Mouse (Mus musculus): ENCODE data around the gene Retn.

Retn gene

DNA sequence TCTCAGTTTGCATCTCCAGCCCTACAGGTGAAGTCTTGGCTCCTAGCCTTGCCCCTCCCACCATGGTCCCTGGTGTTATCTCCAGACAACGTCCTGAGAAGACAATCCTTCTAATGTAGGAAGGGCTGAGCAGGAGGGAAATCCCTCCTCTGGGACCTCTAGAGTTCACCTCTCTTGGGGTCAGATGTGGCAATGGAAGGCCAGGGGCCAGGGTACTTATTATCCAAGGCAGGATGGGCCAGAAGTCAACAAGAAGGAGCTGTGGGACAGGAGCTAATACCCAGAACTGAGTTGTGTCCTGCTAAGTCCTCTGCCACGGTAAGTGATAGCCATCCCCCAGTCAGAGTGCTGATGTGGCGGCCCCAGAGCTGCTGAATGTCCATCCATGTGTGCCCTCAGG lies at the start of gene Retn:
Retn (plus strand) TSS at position 245 of the 400 bp plus-strand sequence.
- no peak for DNase-seq

DNA sequence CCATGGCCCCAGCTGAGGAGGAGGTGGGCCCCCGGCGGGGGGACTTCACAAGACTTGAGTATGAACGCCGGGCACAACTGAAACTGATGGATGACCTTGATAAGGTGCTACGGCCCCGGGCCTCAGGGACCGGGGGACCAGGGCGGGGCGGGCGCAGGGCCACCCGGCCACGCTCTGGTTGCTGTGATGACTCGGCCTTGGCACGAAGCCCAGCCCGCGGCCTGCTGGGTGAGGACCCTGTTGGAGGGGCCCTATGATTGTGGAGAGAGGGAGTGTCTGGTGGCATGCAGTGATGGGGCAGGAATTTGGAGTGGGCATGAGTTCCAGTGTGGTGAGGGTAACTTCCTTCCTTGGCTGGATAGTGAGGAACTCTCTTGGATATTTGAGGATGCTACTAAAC lies 49.0 kb upstream of the Retn start:
- peak in 1 of 2 experiments; percentile 61 for DNase-seq

DNA sequence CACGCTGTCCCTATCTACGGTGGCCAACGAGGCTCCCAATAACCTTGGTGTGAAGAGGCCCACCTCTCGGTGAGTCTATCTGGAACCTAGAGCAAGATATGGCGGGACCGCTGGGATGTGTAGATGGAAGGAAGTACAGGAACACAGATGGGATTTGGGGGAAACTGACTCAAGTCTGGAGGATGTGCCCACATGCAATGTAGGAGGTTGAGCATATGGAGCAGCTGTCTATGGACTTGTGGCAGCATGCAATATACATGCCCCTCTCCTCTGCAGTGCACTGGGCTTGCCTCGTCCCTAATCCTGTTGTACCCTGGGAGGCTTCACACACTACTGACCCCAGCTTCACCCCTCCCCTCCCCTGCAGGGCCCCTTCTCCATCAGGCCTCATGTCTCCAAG lies 47.7 kb upstream of the Retn start:
- DNase-seq: no peak

DNA sequence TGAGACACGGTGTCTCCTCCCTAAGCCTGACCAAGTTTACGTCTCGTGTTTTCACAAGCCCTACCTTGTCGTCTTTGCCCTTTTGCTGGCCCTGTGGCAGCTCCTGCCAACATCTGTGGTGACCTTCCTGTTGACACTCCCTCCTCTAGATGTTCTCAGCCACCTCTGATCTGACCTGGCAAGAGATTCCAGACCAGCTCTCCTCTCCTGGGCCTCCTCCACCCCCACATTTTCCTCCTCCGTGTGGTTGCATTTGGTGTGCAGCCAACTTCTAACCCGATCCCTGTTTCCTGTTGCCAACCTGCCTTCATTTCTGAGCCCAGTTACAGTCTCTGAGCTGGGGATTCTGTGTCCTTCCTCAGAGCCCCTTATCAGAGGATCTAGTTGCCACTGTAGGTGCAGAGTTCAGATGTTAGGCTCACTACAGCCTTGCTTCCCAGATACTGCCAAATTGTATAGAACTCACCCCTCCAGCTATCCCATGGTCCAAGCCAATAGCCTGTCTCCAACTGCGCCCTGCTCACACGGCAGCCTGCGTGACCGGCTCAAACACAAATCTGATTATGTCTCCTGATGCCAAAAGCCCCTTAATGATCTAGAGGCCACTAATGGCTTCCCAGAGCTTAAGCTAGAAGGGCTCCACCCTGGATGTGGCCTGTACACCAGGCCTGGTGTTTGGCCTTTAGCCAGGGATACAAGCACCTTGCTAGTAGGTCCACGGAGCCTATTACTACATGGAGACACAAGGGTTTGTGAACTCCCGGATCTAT lies 46.3 kb upstream of the Retn start:
- peak; percentile 53 to 59 for DNase-seq

DNA sequence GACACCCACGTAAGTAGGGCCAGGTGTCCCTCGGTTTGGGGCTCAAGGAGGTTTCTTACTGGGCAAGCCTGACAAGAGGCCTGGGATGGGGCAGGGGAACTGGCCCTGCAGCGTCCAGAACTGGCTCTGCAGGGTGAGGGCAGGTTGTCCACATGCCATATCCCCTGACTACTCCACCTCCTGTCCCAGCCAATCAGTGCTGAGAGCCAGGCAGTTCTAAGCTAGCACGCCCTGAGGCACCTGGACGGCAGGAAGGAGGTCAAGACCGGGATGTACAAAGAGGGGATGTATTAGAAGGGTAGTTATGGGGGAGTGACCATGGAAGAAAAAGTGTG lies 45.8 kb upstream of the Retn start:
- peak; percentile 77 to 83 for DNase-seq

DNA sequence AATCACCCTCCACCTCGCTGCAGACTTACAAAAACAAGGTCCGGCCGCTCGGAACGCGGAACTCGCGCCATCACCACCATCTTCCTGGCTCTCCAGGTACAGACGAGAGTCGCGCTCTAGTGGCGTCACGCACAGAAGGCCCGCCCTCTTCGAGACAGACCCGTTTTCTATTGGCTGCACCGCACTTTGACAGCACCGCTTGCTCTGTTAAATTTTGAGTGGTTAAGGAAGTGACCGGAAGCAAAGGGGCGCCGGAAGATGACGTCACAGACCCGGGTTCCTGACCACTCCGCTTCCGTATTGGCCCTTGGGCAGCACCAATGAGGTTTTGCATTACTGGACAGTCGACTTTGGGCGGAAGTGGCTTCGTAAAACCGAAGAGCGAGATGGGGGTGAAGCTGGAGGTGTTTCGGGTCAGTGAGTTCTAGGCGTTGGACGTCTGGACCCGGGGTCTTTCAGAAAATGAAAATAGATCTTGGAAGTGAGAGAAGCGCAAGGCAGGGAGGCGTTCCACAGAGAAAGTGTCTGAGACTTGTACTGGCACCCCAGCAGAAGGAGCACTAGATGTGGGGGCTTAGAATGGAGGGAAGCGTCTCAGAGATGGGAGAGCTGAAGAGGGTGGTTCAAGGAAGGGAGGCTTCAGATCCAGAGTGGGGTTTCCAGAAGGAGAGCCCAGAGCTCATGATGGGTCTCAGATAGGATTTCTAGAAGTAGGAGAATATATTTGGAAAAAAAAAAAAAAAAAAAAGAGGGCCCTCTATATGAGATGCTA lies 34.2 kb upstream of the Retn start, which contains the start of the genes Xab2 and Pet100:
Xab2 (minus strand) TSS at position 118 of the 772 bp plus-strand sequence.
Pet100 (plus strand) TSS at position 350 of the 772 bp plus-strand sequence.
- DNase-seq: peak; percentile 99

DNA sequence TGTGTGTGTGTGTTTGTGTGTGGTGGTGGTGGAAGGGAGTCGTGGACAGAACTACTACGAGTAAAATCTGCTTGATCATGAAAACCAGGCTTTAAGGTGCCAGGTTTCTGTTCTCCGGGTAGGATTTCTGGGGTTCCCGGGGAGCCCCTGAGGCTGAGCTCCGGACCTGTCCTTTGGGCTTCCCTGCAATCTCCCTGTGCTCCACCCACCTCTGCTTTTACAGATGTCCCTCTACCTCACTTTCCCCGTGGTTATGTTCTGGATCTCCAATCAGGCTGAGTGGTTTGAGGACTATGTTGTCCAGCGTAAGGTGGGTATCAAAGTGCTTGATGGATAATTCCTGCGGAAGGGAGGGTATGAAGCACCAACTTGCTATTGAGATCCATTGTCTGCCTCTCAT lies 33.5 kb upstream of the Retn start:
- no peak for DNase-seq

DNA sequence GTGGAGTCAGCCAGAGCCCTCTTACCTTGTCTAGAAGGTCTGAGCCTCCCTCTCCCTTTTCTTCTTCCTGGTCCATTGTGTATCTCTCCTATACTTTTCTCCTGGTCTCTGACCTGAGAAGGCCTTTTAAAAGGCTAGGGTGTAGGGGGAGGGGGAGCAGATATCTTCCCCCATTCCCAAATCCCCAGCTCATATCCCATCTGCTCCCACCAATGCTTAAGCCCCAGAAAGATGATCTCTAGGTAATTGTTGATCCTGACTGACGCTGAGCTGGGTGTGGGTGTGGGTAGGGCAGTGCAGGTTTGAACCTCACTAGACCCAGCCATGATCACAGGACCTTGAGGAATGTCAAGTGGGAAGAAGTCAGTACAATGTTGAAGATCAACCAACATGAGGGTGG lies 30.1 kb upstream of the Retn start, which contains the start of gene Pcp2:
Pcp2 (minus strand) TSS at position 101 of the 400 bp plus-strand sequence.
- no peak for DNase-seq

DNA sequence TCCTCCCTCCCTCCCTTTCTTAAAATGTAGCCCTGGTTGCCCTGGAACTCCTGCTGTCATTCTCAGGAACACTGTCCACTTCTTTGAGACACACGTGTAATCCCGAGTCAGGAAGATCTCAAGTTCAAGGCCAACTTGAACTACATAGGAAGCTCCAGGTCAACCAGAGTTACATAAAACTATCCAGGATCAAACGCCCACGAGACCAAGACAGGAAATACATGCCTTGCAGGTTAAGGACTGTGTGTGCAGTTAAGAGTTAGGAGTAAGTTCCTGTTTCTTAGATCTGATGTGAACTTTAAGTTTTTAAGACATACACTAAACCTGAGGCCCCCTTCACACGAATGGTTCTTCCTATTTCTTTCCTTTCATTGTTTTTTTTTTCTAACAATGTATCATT lies 28.6 kb upstream of the Retn start:
- DNase-seq: no peak

DNA sequence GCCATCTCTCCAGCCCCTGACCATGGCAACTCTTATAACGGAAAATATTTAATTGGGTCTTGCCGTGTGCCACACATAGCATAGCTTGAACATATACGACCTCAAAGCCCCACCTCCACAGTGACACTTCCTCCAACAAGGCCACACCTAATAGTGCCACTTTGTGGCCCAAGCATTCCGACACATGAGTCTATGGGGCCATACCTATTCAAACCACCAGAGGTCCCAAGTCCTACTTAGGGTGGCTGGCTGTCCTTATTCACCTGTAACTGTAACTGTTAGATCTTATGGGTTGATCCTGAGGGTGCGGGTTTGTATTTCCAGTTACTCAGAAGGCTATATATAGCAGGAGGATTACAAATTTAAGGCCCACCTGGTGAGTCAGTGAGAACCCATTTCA lies 27.6 kb upstream of the Retn start:
- peak; percentile 45 to 71 for DNase-seq

DNA sequence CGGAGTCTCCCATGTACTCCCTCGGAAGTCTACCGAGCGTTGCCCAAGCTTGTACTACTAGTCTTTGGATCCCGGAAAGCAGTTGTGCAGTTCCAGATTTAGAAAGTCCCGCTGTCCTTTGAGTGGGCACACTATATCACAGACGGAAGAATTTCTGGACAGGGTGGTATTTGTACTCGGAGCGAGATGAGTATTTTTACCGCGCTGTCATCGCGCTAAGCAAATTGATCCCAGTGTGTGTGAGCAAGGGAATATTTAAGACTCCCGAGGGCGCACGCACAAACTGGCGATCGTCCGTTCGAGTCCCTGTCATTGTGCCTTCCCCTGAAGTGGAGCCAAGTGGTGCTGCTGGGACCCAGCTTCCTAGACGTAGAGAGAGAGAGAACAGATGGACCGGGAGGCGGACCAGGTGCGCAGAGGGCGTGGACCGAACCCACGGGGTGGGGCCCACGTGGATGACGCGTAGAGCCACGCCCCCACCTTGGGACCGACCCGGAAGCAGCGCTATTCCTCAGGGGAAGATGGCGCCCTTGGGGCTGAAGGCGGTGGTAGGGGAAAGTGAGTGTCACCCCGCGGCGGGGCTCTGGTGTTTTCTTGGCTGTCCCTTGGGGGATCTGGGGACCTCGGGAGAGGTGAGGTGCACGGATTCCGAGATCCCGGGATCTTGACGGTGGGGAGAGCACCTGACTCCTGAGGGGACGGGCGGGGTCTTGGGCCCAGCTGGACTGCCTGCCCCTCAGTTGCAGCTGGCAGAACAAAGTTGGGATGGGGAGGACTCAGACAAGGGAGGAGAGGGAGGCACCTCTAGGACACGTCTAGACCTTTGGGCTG lies 24.7 kb upstream of the Retn start, which contains the start of gene Stxbp2:
Stxbp2 (plus strand) TSS at position 309 of the 831 bp plus-strand sequence.
- DNase-seq: peak; percentile 91 to 94

DNA sequence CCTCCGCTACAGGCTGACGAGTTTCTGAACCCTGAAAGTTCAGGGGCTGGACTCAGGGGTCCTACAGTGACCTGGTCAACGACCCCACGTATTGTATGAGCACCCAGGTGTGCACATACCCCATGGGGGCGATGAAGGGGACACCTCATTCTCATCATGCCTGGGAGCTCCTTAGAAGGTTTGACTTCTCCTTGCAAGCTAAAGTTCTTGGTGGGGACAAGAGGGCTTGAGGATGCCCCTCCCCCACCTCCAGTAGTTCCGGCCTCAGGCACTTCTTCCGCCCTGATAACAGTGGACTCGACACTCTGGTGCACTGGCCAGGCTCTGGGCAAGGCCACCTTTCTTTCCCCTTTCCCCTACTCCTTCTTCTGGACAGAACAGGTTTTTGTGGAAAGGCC lies 24.1 kb upstream of the Retn start:
- DNase-seq: peak in 1 of 2 experiments; percentile 57

DNA sequence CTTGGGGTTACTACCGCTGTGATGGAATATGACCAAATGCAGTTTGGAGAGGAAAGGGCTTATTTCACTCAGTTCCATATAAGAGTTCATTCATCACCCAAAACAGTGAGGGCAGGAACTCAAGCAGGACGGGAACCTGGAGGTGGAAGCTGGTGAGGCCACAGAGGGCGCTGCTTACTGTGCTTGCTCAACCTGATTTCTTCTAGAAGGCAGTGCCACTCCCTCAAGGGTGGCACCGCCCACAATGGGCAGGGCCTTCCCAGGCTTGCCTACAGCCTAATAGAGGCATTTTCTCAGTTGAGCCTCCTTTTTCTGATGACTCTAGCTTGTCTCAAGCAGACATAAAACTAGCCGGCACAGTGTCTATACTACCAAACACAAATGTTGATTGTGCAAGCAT lies 9.8 kb upstream of the Retn start:
- peak; percentile 54 to 83 for DNase-seq

DNA sequence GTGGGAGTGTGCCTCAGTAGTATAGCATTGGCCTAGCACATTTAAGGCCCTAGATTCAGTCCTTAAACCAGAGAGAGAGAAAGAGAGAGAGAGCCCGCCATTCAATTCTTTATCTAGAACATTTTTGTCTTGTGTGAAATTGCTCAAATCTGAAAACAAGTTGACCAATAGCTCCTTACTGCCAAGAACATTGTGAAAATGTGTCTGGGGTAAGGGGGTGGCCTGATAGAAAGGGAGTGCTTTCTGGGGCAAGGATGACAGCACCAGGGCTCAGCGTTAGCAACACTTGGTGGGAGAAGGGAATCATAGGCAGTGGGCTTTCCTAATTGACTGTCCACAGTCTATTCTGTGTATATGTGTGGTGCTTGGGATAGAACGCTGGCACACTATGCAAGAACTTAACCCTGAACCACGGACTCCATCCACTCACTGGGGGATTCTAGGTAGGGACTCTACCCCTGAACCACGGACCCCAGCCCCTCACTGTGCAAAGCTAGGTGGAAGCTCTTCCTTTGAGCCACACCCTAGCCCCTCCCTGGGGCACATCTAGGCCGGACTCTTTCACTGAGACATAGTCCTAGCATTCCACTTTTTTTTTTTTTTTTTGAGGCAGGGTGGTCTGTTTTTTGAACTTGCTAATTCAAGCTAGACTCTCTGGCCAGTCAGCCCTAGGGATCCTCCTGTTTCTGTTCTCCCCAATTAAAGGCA lies 8.6 kb upstream of the Retn start:
- no peak for DNase-seq

DNA sequence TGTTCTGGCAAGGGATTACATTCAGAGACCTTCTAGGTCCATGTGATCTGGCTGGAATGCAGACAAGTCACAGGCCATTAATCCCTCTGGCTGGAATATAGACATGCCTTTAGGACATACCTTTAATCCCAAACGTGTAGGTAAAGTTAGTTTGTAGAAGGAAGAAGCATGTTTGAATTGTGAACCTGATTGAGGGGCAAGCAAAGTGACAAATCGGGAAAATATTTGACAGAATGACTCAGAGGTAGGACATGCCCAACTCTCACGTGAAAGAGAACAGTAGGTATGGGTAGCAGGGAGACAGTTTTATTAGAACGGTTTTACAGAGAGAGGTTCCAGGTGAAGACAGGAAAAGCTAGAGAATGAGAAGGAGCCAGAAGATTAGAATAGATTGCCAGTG lies 8.0 kb upstream of the Retn start:
- DNase-seq: peak in 1 of 2 experiments; percentile 8

DNA sequence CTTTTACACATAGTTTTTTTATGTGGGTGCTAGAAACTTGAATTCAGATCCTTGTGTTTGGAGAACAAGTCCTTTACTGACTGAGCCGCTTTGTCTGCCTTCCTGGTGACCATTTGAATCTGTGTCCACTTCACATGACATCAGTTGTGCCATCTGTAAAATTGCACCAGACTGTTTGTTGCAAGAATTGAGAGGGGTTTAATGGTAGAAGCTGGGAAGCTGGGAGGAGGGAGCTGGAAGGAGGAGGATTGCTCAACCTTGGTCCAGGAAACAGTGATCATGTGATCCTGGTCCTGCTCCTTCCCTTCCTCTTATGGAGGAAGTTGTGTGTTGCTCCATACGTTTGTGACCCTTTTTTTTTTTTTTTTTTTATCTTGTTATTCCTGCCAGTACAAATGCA lies 7.3 kb upstream of the Retn start:
- no peak for DNase-seq

DNA sequence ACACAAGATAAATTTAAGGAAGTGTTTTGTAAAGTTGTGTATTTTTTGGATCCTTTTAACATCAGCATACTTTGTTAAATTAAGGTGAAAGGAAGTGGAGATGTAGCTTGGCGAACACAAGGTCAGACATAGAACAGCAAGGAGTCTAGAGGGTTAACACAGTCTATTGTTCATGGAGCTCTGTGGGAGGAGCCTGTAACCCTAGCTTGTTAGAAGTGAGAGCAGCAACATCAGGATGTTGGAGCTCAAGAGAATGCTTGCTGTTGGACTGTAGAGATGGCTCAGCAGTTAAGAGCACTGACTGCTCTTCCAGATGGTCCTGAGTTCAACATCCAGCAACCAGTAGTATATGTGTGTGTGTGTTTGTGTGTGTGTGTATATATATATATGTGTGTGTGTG lies 6.6 kb upstream of the Retn start:
- DNase-seq: no peak

DNA sequence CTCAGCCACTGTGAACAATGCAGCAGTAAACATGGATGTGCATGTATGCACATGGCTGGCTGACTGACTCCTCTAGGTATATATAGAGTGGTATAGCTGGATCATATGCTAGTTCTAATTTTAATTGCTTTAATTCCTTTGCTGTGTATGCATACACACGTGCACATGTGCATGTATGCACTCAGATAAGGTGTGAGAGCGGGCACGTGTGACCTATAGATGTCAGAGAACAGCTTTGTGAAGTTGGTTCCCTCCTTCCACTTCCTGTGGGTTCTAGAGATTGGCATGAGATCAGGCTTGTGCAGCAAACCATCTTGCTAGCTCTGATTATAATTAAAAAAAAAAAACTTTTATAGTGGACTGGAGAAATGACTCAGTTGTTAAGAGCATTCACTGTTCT lies 2.7 kb upstream of the Retn start:
- DNase-seq: no peak

DNA sequence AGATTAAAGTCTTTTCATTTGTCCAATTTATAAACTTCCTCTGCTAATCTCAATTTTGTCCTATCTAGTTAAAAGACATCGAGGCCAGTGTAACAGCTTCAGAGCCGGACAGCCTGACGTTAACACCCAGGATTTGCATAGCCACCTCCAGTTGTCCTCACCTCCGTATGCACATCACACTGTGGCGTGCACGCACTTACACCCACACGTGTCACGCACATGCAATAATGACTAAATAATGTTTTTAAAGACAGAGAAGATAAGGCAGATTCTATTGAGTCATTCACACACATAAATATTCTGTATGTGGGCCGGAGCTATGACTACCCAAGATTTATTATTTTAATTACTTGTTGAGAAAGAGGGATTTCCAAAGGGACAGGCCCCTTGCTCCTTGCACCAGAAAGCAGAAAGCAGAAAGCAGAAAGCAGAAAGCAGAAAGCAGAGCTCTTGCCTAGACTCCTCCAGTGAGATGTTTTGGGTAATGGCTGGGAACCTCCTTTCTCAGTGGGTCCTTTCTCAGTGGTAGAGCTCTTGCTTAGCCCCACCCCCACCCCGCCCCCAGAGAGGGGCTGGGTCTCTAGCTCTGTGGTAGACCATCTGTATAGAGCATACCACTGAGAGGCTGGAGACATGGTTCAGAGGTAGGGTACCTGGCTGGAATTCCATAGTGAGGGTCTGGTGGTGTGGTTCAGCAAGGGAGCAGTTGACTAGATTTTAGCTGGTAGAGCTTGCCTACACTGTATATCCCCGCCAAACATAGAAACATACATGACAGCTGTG lies 653 bp upstream of the Retn start:
- no peak for DNase-seq

DNA sequence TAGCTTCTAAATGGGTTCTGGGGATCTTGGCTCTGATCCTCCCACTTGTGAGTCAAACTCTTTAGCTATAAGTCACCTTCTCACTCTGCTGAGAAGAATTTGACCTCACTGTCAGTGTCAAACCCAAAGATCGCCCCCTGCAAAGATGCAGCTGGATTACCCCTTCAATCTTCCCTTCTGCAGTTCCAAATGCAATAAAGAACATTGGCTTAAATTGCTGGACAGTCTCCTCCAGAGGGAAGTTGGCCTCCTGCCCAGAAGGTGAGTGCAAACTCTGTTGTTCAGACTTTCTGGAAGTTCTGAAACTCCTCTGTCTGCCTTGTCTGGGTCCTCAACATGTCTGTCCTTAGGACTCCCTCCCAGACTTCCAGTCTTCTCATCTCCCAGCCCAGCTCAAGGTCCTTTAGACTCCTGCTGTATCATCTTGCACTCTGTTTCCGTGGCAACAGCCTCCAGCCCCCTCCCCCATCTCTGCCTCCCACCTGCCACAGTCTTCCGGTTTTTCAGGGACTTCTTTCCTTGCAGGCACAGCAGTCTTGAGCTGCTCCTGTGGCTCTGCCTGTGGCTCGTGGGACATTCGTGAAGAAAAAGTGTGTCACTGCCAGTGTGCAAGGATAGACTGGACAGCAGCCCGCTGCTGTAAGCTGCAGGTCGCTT lies 1.3 kb downstream of the Retn start:
- DNase-seq: peak in 1 of 2 experiments; percentile 33

DNA sequence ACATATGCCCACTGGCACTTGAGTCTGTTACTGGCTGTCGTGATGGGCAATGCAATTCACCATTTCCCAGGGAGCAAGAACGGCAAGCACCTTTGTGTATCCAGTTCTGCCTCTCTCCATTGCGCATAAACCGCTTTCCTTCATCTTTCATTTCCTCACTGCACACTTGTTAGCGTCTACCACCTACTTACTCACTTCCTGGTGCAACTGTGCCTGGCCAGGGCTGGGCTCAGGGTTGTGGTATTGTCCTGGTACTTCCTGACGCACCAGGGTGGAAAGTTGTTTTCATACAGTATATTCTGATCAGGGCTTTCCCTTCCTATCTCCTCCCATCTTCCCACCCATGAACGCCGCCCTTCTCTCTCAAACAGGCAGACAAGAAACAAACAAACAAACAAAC lies 5.3 kb downstream of the Retn start:
- no peak for DNase-seq

Data from kidney, postnatal 36 days (tissue).